Mouse (Mus musculus): ENCODE data around the gene Nxph4.

The Nxph4 gene

GRCm38 (mm10) chr10:127491128-127491512 lies 43.2 kb downstream of the Nxph4 start:
- DNase-seq (ENCODE audit: extremely low spot score, low read depth, low spot score) = no peak

DNA sequence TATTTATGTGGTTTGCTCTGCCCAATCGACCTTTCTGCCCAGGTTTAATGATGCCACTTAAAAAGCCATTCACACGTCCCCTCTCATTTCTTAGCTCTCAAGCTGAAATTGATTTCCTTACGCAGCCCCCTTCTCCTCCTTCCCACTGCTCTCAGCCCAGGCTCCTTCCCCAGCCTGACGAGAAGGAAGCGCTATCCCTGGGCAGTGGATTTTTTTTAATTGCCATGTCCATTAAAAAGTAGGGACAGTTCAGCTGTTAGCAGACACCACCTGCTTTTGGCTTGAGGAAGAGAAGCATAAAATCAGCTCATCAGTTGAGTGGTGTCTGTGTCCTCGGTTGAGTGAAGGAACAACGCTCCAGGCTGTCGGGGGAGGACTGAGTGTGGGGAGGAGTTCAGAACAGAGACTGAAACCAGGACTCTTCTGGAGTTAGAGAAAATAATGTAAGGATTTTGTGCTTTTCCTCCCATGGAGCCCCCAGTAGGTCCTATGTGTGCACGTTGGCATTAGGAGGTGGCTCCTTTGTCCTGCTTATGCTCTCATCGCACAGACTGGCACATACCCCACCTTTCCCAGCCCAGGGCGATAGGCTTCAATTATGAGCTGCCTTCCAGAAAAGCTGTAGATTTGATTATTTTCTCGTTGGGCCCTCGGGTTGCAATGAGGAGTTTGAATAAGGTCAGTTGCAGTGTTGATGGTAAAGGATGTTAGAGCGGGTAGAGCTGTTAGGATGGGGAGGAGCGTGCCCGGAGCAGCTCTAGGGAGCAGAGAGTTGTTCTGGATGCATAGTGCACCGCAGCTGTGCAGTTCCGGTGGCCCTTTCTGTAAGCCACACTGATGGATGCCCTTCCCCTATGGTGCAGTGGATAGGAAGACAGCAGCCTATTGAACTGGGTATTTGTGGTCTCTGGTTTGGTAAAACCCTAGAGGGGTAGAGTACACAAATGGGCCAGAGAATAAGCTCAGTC lies 43.9 kb downstream of the Nxph4 start:
- DNase-seq (ENCODE audit: extremely low spot score, low read depth, low spot score) = no peak

DNA sequence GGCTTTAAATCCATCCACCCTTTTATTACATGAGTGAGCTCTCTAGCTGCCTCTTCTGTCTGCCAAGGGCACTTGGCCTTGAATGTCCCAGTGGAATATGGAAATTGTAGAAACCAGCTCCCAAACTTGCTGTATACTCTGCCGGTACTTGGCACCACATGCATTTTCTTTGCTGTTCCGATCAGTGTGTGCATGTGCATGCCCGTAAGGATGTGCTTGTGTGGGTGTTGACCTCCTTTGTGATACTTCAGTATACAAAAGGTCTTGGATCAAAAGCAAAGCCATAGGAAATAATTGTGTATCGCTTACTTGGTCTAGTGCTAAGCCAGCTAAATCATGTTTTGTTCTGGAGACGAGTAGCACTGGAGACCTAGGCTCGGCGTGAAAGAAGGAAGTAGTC lies 45.5 kb downstream of the Nxph4 start:
- no peak for DNase-seq (ENCODE audit: extremely low spot score, low read depth, low spot score)

DNA sequence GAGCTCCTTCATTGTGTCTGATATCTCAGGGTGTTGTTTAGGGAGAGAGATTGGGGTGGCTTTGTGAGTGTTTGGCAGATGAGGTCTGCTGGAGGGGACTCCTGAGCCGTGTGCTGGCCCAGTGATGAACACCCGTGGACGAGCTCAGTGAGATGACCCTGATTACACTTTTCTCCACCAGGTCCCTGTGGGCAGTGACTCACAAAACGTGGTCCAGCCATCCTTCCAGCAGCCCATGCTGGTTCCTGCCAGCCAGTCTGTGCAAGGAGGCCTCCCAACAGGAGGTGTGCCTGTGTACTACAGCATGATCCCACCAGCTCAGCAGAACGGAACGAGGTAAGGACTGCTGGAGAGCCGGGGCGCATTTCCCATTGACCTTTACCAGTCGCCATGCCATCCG lies 49.1 kb downstream of the Nxph4 start:
- DNase-seq (ENCODE audit: extremely low spot score, low read depth, low spot score) = no peak

- DNase-seq (ENCODE audit: extremely low spot score, low read depth, low spot score) = no peak
Measured at GRCm38 (mm10) chr10:127480833-127481813, 53.2 kb downstream of the Nxph4 start.

DNA sequence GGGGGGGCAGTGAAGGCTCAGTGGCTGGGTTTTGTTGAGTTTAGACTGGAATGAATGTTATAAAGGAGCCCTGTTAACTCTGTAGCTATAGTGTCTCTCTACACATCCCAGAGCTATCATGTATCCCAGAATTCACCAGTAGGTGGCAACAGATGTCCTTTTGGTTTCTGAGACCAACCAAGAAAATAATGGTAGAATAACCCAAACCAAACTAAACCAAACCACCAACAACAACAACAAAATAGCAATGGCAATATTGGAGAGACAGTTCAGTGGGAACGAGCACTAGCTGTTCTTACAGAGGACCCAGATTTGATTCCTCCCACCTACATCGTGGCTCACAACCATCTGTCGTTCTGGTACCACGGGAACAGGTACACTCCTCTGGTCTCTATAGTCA lies 55.2 kb downstream of the Nxph4 start:
- DNase-seq (ENCODE audit: extremely low spot score, low read depth, low spot score) = no peak

DNA sequence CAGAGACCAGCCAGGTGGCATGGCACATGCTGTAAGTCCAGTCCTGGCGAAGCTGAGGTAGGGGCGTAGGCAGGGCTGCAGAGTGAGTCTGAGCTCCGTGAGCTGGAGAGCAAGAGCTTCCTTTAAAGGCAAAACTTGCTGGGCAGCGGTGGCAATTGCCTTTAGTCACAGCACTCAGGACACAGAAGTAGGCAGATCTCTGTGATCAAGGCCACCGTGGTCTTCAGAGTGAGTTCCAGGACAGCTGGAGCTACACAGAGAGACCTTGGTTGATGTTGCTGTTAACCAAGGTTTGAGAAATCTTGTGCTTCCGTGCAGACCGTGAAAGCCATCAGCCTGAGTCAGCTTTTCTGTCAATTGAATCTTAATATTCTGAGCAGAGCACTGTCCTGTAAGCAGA lies 57.1 kb downstream of the Nxph4 start:
- no peak for DNase-seq (ENCODE audit: extremely low spot score, low read depth, low spot score)

- DNase-seq (ENCODE audit: extremely low spot score, low read depth, low spot score) = no peak
Measured at GRCm38 (mm10) chr10:127476541-127476940, 57.8 kb downstream of the Nxph4 start.

All from hindlimb bud, embryonic 11.5 days (tissue).